In the genomic region with DNA sequence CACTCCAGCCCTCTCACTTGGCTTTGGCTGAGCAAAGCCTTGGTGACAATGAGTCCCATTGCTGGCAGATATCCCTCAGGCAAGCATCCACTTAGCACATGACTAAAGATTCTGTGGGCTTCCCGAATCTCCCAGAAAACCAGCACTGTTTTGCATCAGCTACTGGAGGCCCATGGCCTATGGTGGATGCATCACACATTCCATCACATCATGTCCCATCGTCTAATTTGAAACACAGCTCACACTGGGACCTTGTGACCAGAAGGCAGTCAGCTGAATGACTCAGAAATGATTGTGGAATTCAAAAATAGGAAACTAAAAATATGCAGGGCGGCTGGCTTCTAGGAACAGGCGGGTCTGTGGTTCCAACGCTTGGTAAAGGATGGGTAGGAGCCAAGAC, we compare ENCODE assay signal across 14 mouse cellular contexts. TPM values are rescaled to one million over a fixed set of nuclear protein-coding genes. Genes with fewer than 3 reads are reported as not detected.
A peak's percentile ranks its signal among the peaks of the same experiment; 100 is the strongest.
DNase-seq lines count a peak whose midpoint lies in the region; ATAC-seq and TF ChIP-seq lines count a peak whose summit lies in the region.
"Had no signal": no experiment of that assay in that cellular context is flagged by ENCODE, and none has a peak within 500 bp of the region (broad histone marks: within the 10 kb centered on the region; RNA-seq: fewer than 3 reads in every experiment).

No protein-coding gene starts in this region.

- no peak overlapping the region for H3K4me2 ChIP-seq in heart, embryonic 11.5 days
- H3K4me2 ChIP-seq in midbrain, postnatal 0 days (ENCODE audit: low read depth, low read length, poor library complexity, severe bottlenecking) = no peak overlapping the region
- H3K4me2 ChIP-seq: hindbrain, embryonic 12.5 days had no signal

- no peaks in the 10 kb centered on the region for H3K9me3 ChIP-seq in heart, embryonic 11.5 days (replicated peaks; ENCODE audit: control insufficient read depth, low read length)
- H3K9me3 ChIP-seq in midbrain, postnatal 0 days (ENCODE audit: low read length) = no peaks in the 10 kb centered on the region
- H3K9me3 ChIP-seq: hindbrain, embryonic 12.5 days had no signal

- no peak overlapping the region for H3K9ac ChIP-seq in heart, embryonic 11.5 days (ENCODE audit: low read depth, low read length)
- no peak overlapping the region for H3K9ac ChIP-seq in midbrain, postnatal 0 days (replicated peaks; ENCODE audit: low read length, poor library complexity, severe bottlenecking)
- H3K9ac ChIP-seq: hindbrain, embryonic 12.5 days had no signal

- ATAC-seq in heart, embryonic 11.5 days (replicated peaks; ENCODE audit: insufficient number of reproducible peaks, low FRiP score, low TSS enrichment) = no peak
- ATAC-seq in midbrain, postnatal 0 days (ENCODE audit: low FRiP score) = no peak
- ATAC-seq: midbrain, embryonic 16.5 days had no signal

- H3K27ac ChIP-seq in heart, embryonic 11.5 days (ENCODE audit: low read depth, low read length) = no peak overlapping the region
- no peak overlapping the region for H3K27ac ChIP-seq in midbrain, postnatal 0 days (ENCODE audit: low read depth, low read length)
- H3K27ac ChIP-seq: hindbrain, embryonic 12.5 days had no signal

- H3K4me1 ChIP-seq in heart, embryonic 11.5 days (ENCODE audit: control insufficient read depth, insufficient read depth, low read length) = peaks cover 8% of the 10 kb centered on the region
- H3K4me1 ChIP-seq in midbrain, postnatal 0 days (ENCODE audit: insufficient read depth, low read length) = peaks cover 12% of the 10 kb centered on the region

- 78% methylated on average over 5 of the region's 5 CpGs for WGBS in heart, embryonic 11.5 days (ENCODE audit: insufficient replicate concordance)
- 97% methylated on average over 5 of the region's 5 CpGs for WGBS in midbrain, postnatal 0 days

- H3K4me3 ChIP-seq in heart, embryonic 11.5 days (ENCODE audit: low read depth, low read length) = no peak overlapping the region
- no peak overlapping the region for H3K4me3 ChIP-seq in midbrain, postnatal 0 days (ENCODE audit: low read depth, low read length)
- H3K4me3 ChIP-seq: hindbrain, embryonic 12.5 days had no signal

- H3K27me3 ChIP-seq in heart, embryonic 11.5 days (ENCODE audit: control insufficient read depth, insufficient read depth, low read length) = no peaks in the 10 kb centered on the region
- no peaks in the 10 kb centered on the region for H3K27me3 ChIP-seq in midbrain, postnatal 0 days (ENCODE audit: insufficient read depth, low read length)
- H3K27me3 ChIP-seq: hindbrain, embryonic 12.5 days had no signal

- TF ChIP-seq CTCF in midbrain, postnatal 0 days (IDR thresholded peaks at IDR 0.05) = no peak

- DNase-seq in heart, adult 18-20 months = peak; percentile 73 to 80
- peak; percentile 38 to 52 for DNase-seq in right cerebral cortex, adult 2 months (ENCODE audit: low spot score in 2 of 2)
- no peak for DNase-seq in right cerebral cortex, postnatal 14 days
- peak; percentile 81 for DNase-seq in fibroblast of lung, adult 2 months (ENCODE audit: low read depth)
- peak; percentile 44 for DNase-seq in telencephalon, adult 2 months (ENCODE audit: low read depth, low spot score)
- DNase-seq in cerebellum, postnatal 36 days = no peak
- no peak for DNase-seq in midbrain, postnatal 0 days (ENCODE audit: low spot score)
- DNase-seq: cerebellum, postnatal 25 days; kidney, adult 11 months; lung, postnatal 36 days; spleen, adult 18-20 months had no signal

- H3K36me3 ChIP-seq in heart, embryonic 11.5 days (ENCODE audit: control insufficient read depth, insufficient read depth, low read length) = peaks cover 10% of the 10 kb centered on the region
- H3K36me3 ChIP-seq in midbrain, postnatal 0 days (ENCODE audit: insufficient read depth, low read length) = no peaks in the 10 kb centered on the region; the same call in 1 of the 2 replicates

RNA-seq across cellular contexts. Expression of a gene that starts 4.4 kb away (rescaled TPM):
- 1 to 10 TPM; 8.5 to 8.6 TPM for total RNA-seq in heart, adult 18-20 months (2021)
- polyA plus RNA-seq in heart, embryonic 11.5 days (2014; fragmentation: Nextera tagmentation; extraction: Ambion mirVana) = 12.0 and 12.3 TPM in 2 replicates
- total RNA-seq in midbrain, postnatal 0 days (2014; rRNA removed) = 2.3 and 2.6 TPM in 2 replicates
- 2.4 and 3.4 TPM in 2 replicates for polyA plus RNA-seq in midbrain, postnatal 0 days (2015; fragmentation: Nextera tagmentation; extraction: Ambion mirVana)

RNA-seq across cellular contexts. Expression of a gene that starts 24.3 kb away (rescaled TPM):
- 10 to 100 TPM; 37.8 to 39.6 TPM for total RNA-seq in heart, adult 18-20 months (2021)
- polyA plus RNA-seq in heart, embryonic 11.5 days (2014; fragmentation: Nextera tagmentation; extraction: Ambion mirVana) = 25.7 and 28.9 TPM in 2 replicates
- 30.4 and 36.0 TPM in 2 replicates for total RNA-seq in midbrain, postnatal 0 days (2014; rRNA removed)
- polyA plus RNA-seq in midbrain, postnatal 0 days (2015; fragmentation: Nextera tagmentation; extraction: Ambion mirVana) = 12.2 and 14.3 TPM in 2 replicates

Comparison
In these comparisons a context has a peak if more than half of its experiments do, and no peak if none do; other contexts are left out.
1. DNase-seq: peak in heart, adult 18-20 months (2 of 2), right cerebral cortex, adult 2 months (2 of 2), fibroblast of lung, adult 2 months (single experiment) and telencephalon, adult 2 months (single experiment); none in right cerebral cortex, postnatal 14 days (single experiment), cerebellum, postnatal 36 days (0 of 2) and midbrain, postnatal 0 days (single experiment).